Mouse (Mus musculus): ENCODE measurements around the gene Npnt.

GRCm38 (mm10) chr3:132880361-132880760, 69.7 kb downstream of the Npnt start:
- TF ChIP-seq CTCF (IDR thresholded peaks at IDR 0.05; ENCODE audit: low read depth, low read length) (no peak), POLR2A (IDR thresholded peaks at IDR 0.05; ENCODE audit: borderline replicate concordance, low read depth, low read length) (no peak)

Data from bone marrow macrophage, adult 2 months (primary cell).